Mouse (Mus musculus): ENCODE results near the gene Fbxo39. TPM values are rescaled to one million over a fixed set of nuclear protein-coding genes. Genes with fewer than 3 reads are reported as not detected.

The Fbxo39 gene
- polyA plus RNA-seq, 1 experiment, result not detected

DNA sequence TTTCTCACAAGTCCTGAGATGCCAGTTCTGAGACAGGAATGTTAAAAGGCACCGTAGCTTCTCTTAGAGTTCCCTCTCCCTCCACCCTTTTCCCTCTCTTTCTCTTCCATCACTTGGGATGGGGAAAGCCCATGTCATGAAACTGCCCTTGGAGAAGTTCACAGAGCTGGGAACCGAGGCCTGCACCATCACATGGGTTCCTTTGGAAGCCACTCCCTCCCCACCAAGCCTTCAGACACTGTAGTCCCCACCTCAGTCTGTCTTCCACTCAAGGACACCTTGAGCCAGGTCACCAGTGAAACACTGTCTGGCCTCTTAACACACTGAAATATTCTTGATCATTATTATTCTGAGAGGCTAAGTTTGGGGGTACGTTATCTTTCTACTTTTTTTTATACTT lies 38.9 kb downstream of the Fbxo39 start:
- Histone ChIP-seq H3K27ac (ENCODE audit: insufficient read depth, low read length) (no peak overlapping the region), H3K4me1 (ENCODE audit: control insufficient read depth, insufficient read depth, low read length) (peaks cover 3% of the 10 kb centered on the region; the same call in 1 of the 2 replicates), H3K4me3 (ENCODE audit: insufficient read depth, low read length) (no peak overlapping the region)
- TF ChIP-seq POLR2A (IDR thresholded peaks at IDR 0.05; ENCODE audit: extremely low read depth, insufficient read depth, low read length) (no peak), CTCF (IDR thresholded peaks at IDR 0.05; ENCODE audit: extremely low read depth, insufficient read depth, low read length) (no peak)

DNA sequence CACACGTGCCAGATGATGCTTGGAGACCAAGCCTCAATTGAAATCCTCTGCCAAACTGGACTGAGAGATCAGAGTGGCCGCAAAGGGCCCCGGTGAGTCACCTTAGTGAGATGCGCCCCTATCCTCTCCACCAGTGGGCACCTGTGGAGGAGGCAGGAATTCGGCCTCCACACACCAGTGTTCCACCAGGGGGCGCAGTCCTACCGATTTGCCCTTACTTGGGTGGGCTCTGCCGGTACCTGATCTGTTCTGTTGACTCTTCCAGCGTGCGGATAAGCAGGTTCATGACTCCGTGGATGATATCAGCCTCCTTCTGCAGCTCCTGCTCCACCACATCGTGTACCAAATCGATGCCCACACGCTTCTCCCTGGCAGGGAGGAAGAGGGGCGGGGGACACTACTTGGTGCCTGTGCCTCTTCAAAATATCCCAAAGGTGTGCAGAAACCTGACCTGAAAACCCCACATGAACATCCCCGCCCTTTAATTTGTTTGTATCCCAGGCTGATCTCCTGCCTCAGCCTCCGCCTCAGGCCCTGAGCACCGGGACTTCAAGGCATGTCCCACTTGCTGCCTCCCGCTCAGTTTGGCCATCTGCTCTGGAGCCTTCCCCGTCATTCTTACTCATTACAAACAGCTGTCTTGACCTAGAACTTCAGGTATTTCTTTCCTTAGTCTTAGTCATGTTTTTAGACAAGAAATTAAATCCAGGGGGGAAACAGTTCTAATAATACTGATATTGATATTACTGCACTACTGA lies 40.9 kb downstream of the Fbxo39 start:
- H3K4me1 ChIP-seq (ENCODE audit: control insufficient read depth, insufficient read depth, low read length), result no peaks in the 10 kb centered on the region; the same call in 1 of the 2 replicates
- H3K27ac ChIP-seq (ENCODE audit: insufficient read depth, low read length), result no peak overlapping the region
- TF ChIP-seq POLR2A (IDR thresholded peaks at IDR 0.05; ENCODE audit: extremely low read depth, insufficient read depth, low read length) (no peak), CTCF (IDR thresholded peaks at IDR 0.05; ENCODE audit: extremely low read depth, insufficient read depth, low read length) (peak; percentile 68)
- H3K4me3 ChIP-seq (ENCODE audit: insufficient read depth, low read length), result no peak overlapping the region

DNA sequence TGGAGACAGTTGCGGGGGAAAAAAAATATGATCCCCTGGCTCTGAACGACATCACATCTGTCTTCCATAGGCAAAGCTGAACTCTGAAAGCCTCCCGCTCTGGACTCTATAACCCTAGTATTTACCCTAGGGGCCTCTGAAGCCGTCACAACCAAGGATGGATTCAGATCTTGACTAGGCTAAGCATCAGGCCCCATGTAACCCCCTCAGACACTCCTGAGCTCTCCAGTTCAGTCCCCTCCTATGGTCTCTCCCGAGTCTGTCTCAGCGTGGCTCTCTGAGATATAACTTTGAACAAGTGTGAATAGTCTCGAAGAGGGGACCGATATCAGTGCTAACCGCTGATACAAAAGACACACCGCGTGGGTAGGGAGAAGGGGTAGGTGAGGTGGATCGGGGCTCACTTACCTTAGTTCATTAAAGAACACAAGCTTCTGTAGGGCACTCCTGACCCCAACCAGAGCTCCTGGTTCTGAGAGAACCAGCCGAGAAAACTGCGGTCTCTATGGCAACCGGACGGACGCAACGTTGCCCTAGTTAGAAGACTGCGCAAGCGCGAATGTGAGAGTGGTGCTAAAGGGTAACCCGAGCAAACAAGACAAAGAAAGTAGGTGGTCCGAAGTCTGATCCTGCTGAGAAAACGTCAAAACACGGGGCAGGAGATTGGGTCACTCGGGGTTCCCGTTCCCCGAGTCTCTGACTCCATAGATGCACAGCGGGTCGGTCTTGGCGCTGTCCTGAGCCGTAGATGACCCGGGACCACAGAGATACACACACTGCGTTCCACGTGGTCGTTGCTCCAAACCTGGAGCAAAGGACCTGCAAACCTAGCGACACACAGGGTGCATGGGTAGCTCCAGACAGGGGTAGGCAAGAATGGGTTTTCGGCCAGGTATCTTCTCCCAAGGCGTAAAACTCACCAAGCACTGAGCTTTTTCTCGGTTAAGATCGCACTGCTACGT lies 47.4 kb downstream of the Fbxo39 start:
- Histone ChIP-seq H3K27ac (ENCODE audit: insufficient read depth, low read length) (no peak overlapping the region), H3K4me1 (ENCODE audit: control insufficient read depth, insufficient read depth, low read length) (no peaks in the 10 kb centered on the region), H3K4me3 (ENCODE audit: insufficient read depth, low read length) (peak overlapping the region; percentile 35)
- TF ChIP-seq CTCF (IDR thresholded peaks at IDR 0.05; ENCODE audit: extremely low read depth, insufficient read depth, low read length), result no peak
- no peak for TF ChIP-seq POLR2A (IDR thresholded peaks at IDR 0.05; ENCODE audit: extremely low read depth, insufficient read depth, low read length)

DNA sequence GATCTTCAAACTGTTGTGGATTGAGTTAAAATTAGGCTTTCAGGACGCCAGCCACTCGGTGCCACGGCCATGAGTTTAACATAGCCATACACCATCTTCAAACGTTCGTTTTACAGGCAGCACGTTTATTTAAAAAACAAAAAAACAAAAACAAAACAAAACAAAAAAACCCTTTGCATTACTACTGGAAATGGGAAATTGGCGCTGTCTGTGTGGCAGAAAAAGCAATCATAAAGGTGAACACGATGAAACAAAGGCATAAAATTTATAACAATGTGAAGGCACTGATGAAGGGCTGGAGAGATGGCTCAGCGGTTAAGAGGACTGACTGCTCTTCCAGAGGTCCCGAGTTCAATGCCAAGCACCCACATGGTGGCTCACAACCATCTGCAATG lies 48.1 kb downstream of the Fbxo39 start, which contains the start of gene Tekt1:
Gene Tekt1 (minus strand): TSS at position 96 of the 395 bp plus-strand sequence.
- H3K4me3 ChIP-seq (ENCODE audit: insufficient read depth, low read length), result peak within 1 kb of the TSS; percentile 35
- no peak for TF ChIP-seq CTCF (IDR thresholded peaks at IDR 0.05; ENCODE audit: extremely low read depth, insufficient read depth, low read length)
- H3K4me1 ChIP-seq (ENCODE audit: control insufficient read depth, insufficient read depth, low read length), result no peaks in the 10 kb centered on the region
- no peak within 1 kb of the TSS for H3K27ac ChIP-seq (ENCODE audit: insufficient read depth, low read length)

DNA sequence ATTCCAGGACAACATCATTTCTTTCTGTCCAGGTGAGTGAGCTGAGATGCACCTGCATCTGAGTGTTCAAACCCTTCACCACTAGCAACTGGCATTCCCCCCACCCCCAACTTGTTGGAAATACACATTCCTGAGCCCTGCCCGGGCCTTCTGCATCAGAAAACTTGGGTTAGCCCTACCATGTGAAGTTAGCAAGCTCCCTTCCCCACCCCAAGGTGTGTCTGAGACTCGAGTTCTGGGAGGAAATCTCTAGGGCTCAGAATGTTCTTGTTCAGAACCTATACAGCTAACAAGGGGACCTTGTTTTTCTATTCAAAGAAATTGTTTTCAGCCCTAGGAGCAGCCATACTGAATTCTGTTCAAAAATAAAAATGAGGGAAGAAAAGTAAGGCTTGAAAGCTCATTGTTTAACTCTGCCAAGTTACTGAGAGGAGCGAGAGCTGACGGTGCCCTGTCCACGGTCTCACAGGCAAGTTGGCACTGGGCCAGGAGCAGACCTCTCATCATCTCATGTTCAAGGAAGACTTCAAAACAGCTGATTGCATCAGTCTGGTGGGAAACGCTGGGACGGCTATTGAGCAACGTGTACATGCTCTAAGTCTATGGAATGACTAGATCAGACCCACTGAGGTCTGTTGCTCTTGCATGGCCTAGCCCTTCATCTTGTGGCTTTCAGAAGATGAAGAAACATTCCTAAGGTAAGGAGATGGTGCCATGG lies 49.4 kb downstream of the Fbxo39 start:
- no peak overlapping the region for H3K27ac ChIP-seq (ENCODE audit: insufficient read depth, low read length)
- 0 out of 2 replicates have a peak, but pooled peaks cover 1% of the 10 kb centered on the region for H3K4me1 ChIP-seq (ENCODE audit: control insufficient read depth, insufficient read depth, low read length)
- H3K4me3 ChIP-seq (ENCODE audit: insufficient read depth, low read length), result no peak overlapping the region
- TF ChIP-seq CTCF (IDR thresholded peaks at IDR 0.05; ENCODE audit: extremely low read depth, insufficient read depth, low read length) (no peak), POLR2A (IDR thresholded peaks at IDR 0.05; ENCODE audit: extremely low read depth, insufficient read depth, low read length) (no peak)

DNA sequence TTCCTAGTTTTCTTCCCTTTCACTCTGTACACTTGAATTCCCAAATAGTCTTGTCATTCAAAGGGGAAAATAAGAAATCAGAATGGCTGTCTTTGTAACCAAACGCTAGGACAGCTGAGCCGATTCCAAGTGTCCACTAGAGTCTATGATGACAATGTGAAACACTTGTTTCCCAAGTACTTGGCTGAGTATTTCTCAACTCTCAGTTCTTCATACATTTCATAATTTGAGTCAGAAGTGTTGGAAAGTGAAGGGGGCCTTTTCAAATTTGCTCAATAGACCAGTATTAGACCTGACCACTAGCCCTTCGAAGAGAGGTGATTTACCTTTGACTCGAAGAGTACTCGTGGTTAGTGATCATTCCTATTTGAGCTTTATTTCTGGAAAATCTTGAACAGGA lies 50.3 kb downstream of the Fbxo39 start:
- TF ChIP-seq POLR2A (IDR thresholded peaks at IDR 0.05; ENCODE audit: extremely low read depth, insufficient read depth, low read length) (no peak), CTCF (IDR thresholded peaks at IDR 0.05; ENCODE audit: extremely low read depth, insufficient read depth, low read length) (no peak)
- no peak overlapping the region for H3K27ac ChIP-seq (ENCODE audit: insufficient read depth, low read length)

DNA sequence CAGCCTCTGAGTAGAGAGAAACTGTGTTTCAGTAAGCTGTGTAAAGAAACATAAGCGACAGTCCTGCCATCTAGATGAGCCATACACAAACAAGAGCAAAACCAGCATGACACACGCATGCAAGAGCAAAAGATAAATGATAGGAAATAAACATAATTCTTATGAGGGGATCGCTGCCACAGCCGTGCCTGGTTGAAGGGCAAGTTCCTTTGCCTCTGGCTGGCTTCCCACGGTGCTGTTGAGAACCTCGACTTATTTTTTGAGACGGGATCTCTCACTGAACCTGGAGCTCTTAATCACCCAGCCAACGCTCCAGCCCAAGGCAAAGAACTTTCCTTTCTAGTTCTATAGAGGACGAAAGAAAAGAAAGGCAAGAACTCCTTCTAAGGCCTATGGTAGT lies 51.9 kb downstream of the Fbxo39 start:
- Histone ChIP-seq H3K27ac (ENCODE audit: insufficient read depth, low read length) (no peak overlapping the region), H3K4me3 (ENCODE audit: insufficient read depth, low read length) (no peak overlapping the region), H3K4me1 (ENCODE audit: control insufficient read depth, insufficient read depth, low read length) (0 out of 2 replicates have a peak, but pooled peaks cover 1% of the 10 kb centered on the region)
- TF ChIP-seq CTCF (IDR thresholded peaks at IDR 0.05; ENCODE audit: extremely low read depth, insufficient read depth, low read length) (no peak), POLR2A (IDR thresholded peaks at IDR 0.05; ENCODE audit: extremely low read depth, insufficient read depth, low read length) (no peak)

More for the DNA sequence above, 50.3 kb downstream of the Fbxo39 start:
- no peak overlapping the region for H3K4me3 ChIP-seq (ENCODE audit: insufficient read depth, low read length)
- 0 out of 2 replicates have a peak, but pooled peaks cover 1% of the 10 kb centered on the region for H3K4me1 ChIP-seq (ENCODE audit: control insufficient read depth, insufficient read depth, low read length)

DNA sequence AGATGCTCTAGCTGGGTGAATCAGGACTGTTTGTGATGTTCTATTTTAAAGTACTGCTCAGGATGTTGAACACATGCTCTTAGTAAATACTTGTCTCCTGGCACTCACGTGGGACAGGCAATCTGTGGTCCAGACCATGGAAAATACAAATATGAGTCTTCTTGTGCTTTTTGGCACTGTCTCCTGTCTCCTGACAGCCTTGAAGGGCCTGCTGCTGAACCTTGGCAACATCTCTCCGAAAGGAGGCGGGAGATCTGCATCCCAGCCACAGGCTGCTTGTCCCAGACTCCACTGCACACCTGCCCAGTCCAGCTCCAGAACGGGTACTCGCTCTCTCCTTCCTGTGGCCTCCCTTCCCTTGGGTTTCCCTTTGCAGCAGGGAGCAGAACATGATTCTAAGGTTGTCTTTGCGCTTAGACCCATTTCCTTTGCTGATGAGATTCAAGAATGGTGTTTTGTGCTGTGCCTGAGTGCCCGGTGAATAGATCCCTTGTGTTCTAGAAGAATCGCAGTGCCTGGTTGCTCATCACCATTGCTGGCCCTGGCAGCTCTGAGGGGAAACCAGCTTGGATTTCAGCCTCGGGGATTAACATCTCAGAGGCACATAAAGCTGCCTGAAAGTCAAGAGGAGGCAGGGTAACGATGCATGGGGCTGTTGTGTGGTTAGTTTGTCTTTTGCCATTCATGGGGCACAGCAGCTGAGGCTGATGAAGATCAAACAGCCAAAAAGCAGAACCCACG lies 53.9 kb downstream of the Fbxo39 start:
- Histone ChIP-seq H3K4me3 (ENCODE audit: insufficient read depth, low read length) (no peak overlapping the region), H3K4me1 (ENCODE audit: control insufficient read depth, insufficient read depth, low read length) (0 out of 2 replicates have a peak, but pooled peaks cover 1% of the 10 kb centered on the region), H3K27ac (ENCODE audit: insufficient read depth, low read length) (no peak overlapping the region)
- no peak for TF ChIP-seq POLR2A (IDR thresholded peaks at IDR 0.05; ENCODE audit: extremely low read depth, insufficient read depth, low read length)
- TF ChIP-seq CTCF (IDR thresholded peaks at IDR 0.05; ENCODE audit: extremely low read depth, insufficient read depth, low read length), result no peak

Other genes with a start within 250 kb of the Fbxo39 start
- 69.5 and 72.8 TPM in 2 replicates for gene Pitpnm3, start 178.7 kb upstream of the Fbxo39 start, polyA plus RNA-seq (2012; rRNA removed)
- 7.0 and 8.0 TPM in 2 replicates for gene Gm43951, start 107.6 kb upstream of the Fbxo39 start, polyA plus RNA-seq (2012; rRNA removed)
- 34.1 and 36.2 TPM in 2 replicates for gene 4933427D14Rik, start 107.0 kb upstream of the Fbxo39 start, polyA plus RNA-seq (2012; rRNA removed)
- 71.3 and 71.6 TPM in 2 replicates for gene Txndc17, start 106.9 kb upstream of the Fbxo39 start, polyA plus RNA-seq (2012; rRNA removed)
- gene Med31, start 98.9 kb upstream of the Fbxo39 start, polyA plus RNA-seq (2012; rRNA removed), result 24.2 and 25.8 TPM in 2 replicates
- 16.7 and 20.8 TPM in 2 replicates for gene Slc13a5, start 47.2 kb upstream of the Fbxo39 start, polyA plus RNA-seq (2012; rRNA removed)
- 16.0 and 16.3 TPM in 2 replicates for gene Xaf1, start 12.8 kb upstream of the Fbxo39 start, polyA plus RNA-seq (2012; rRNA removed)
- 0.95 and 1.8 TPM in 2 replicates for gene Tekt1, start 48.0 kb downstream of the Fbxo39 start, polyA plus RNA-seq (2012; rRNA removed)
- 0.78 and 1.6 TPM in 2 replicates for gene Smtnl2, start 97.3 kb downstream of the Fbxo39 start, polyA plus RNA-seq (2012; rRNA removed)
- gene Ggt6, start 121.1 kb downstream of the Fbxo39 start, polyA plus RNA-seq (2012; rRNA removed), result 0.25 and 0.27 TPM in 2 replicates
- gene Mybbp1a, start 126.9 kb downstream of the Fbxo39 start, polyA plus RNA-seq (2012; rRNA removed), result 48.1 and 56.2 TPM in 2 replicates
- 45.2 and 52.9 TPM in 2 replicates for gene Spns2, start 175.5 kb downstream of the Fbxo39 start, polyA plus RNA-seq (2012; rRNA removed)
- gene Spns3, start 236.1 kb downstream of the Fbxo39 start, polyA plus RNA-seq (2012; rRNA removed), result 0.33 and 0.36 TPM in 2 replicates

All from cortical plate, adult 2 months (tissue).